Mouse (Mus musculus) midbrain, embryonic 16.5 days (tissue): ENCODE results near the gene Pla2g6. TPM values are rescaled to one million over a fixed set of nuclear protein-coding genes. Genes with fewer than 3 reads are reported as not detected.
A peak's percentile ranks its signal among the peaks of the same experiment; 100 is the strongest.

ENCODE experiments used
- ATAC-seq: fragments of 200-750 bp; cut with Nextera tagmentation; 2 replicates; pipeline ENCODE4 v1.8.0; 2017; ENCODE audit warnings: moderate TSS enrichment
- H3K27ac ChIP-seq: fragments of 300-500 bp; sonication (generic); 2 replicates; pipeline ENCODE4 v1.5.1; 2014; ENCODE audit warnings: mild to moderate bottlenecking, low read length, mixed read lengths
- H3K27me3 ChIP-seq: fragments of 300-500 bp; sonication (generic); 2 replicates; pipeline ENCODE4 v1.6.1; 2014; ENCODE audit warnings: low read depth, low read length, mixed read lengths; ENCODE audit not compliant: control insufficient read depth, insufficient read depth
- H3K36me3 ChIP-seq: fragments of 300-500 bp; sonication (generic); 2 replicates; pipeline ENCODE4 v1.6.1; 2014; ENCODE audit warnings: mild to moderate bottlenecking, low read length, moderate library complexity, mixed read lengths; ENCODE audit not compliant: control insufficient read depth, insufficient read depth
- H3K4me1 ChIP-seq: fragments of 300-500 bp; sonication (generic); 2 replicates; pipeline ENCODE4 v1.6.1; 2014; ENCODE audit warnings: mild to moderate bottlenecking, low read length, mixed read lengths; ENCODE audit not compliant: control insufficient read depth, insufficient read depth
- H3K4me2 ChIP-seq: fragments of 300-500 bp; sonication (generic); 2 replicates; pipeline ENCODE4 v1.6.1; 2014; ENCODE audit warnings: mild to moderate bottlenecking, low read length, mixed read lengths
- H3K4me3 ChIP-seq: fragments of 300-500 bp; sonication (generic); 2 replicates; pipeline ENCODE4 v1.5.1; 2014; ENCODE audit warnings: low read depth, mild to moderate bottlenecking, low read length, moderate library complexity, mixed read lengths
- H3K9ac ChIP-seq: fragments of 300-500 bp; sonication (generic); 2 replicates; pipeline ENCODE4 v1.6.1; 2014; ENCODE audit warnings: low read depth, low read length, mixed read lengths
- H3K9me3 ChIP-seq: fragments of 300-500 bp; sonication (generic); replicated peaks from 2 replicates; pipeline ENCODE4 v1.6.1; 2014; ENCODE audit warnings: mild to moderate bottlenecking, low read length, mixed read lengths; ENCODE audit not compliant: control insufficient read depth, poor library complexity, severe bottlenecking
- WGBS: fragments of 180-500 bp; shearing (Covaris S2); extraction: QIAGEN DNeasy Blood & Tissue Kit; methylation state at CpG from one replicate; pipeline ENCODE4 v1.1.7; 2014; 5-methylcytosine and 5-hydroxymethylcytosine counted together
- polyA plus RNA-seq: library from polyadenylated mRNA; unstranded; fragments of >200 nt; fragmentation: Nextera tagmentation; extraction: Ambion mirVana; gene quantifications from 2 replicates; pipeline ENCODE4 v1.2.1, GENCODE M21; 2015

Pla2g6 gene
- polyA plus RNA-seq, 1 experiment from 2014 or later: 29.8 TPM

DNA sequence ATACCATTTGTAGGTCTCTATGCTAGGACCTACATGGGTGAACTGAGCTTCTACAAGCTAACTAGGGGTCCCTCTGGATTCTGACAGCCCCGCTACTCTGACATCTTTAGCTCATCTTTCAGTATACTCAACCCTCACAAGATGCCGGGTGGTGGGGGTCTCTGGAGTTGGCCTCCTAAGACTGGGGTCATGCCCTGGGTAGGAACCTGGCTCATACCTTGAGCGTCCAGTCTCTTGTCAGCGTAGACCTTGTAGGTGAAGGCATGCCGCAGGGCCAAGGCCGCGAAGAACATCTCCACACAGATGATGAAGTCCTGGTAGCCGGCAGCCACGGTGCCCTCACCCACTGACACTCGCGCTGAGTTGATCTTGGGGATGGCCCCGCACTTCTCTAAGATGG lies 36.9 kb upstream of the Pla2g6 start:
- Histone ChIP-seq H3K4me2 (no peak overlapping the region), H3K9ac (no peak overlapping the region), H3K27ac (no peak overlapping the region), H3K4me3 (no peak overlapping the region), H3K4me1 (no peaks in the 10 kb centered on the region), H3K36me3 (peaks cover 45% of the 10 kb centered on the region), H3K9me3 (no peaks in the 10 kb centered on the region), H3K27me3 (no peaks in the 10 kb centered on the region)
- no peak for ATAC-seq
- 95% methylated on average over 12 of the region's 12 CpGs for WGBS

- H3K27me3 ChIP-seq: no peaks in the 10 kb centered on the region
- H3K4me3 ChIP-seq: no peak overlapping the region
- no peaks in the 10 kb centered on the region for H3K9me3 ChIP-seq
- H3K4me1 ChIP-seq: no peaks in the 10 kb centered on the region
- peaks cover 36% of the 10 kb centered on the region for H3K36me3 ChIP-seq
- 64% methylated on average over 6 of the region's 6 CpGs for WGBS
- no peak overlapping the region for H3K4me2 ChIP-seq
- no peak overlapping the region for H3K27ac ChIP-seq
- ATAC-seq: no peak
- no peak overlapping the region for H3K9ac ChIP-seq
These were observed 35.9 kb upstream of the Pla2g6 start for GRCm38 (mm10) chr15:79364120-79364519.

GRCm38 (mm10) chr15:79361023-79361422 lies 32.8 kb upstream of the Pla2g6 start:
- no peak overlapping the region for H3K27ac ChIP-seq
- peaks cover 11% of the 10 kb centered on the region; the same call in 1 of the 2 replicates for H3K4me1 ChIP-seq
- H3K9ac ChIP-seq: no peak overlapping the region
- H3K9me3 ChIP-seq: no peaks in the 10 kb centered on the region
- peaks cover 23% of the 10 kb centered on the region for H3K36me3 ChIP-seq
- no peak overlapping the region for H3K4me3 ChIP-seq
- H3K27me3 ChIP-seq: peaks cover 7% of the 10 kb centered on the region
- no peak overlapping the region for H3K4me2 ChIP-seq
- 70% methylated on average over 4 of the region's 4 CpGs for WGBS
- ATAC-seq: no peak

- no peak overlapping the region for H3K27ac ChIP-seq
- peaks cover 23% of the 10 kb centered on the region for H3K36me3 ChIP-seq
- no peak overlapping the region for H3K9ac ChIP-seq
- no peak overlapping the region for H3K4me3 ChIP-seq
- no peaks in the 10 kb centered on the region for H3K9me3 ChIP-seq
- H3K4me1 ChIP-seq: peaks cover 11% of the 10 kb centered on the region; the same call in 1 of the 2 replicates
- ATAC-seq: no peak
- WGBS: 70% methylated on average over 7 of the region's 7 CpGs
- no peak overlapping the region for H3K4me2 ChIP-seq
- H3K27me3 ChIP-seq: peaks cover 12% of the 10 kb centered on the region
These were observed 32.2 kb upstream of the Pla2g6 start for GRCm38 (mm10) chr15:79360371-79360770.

DNA sequence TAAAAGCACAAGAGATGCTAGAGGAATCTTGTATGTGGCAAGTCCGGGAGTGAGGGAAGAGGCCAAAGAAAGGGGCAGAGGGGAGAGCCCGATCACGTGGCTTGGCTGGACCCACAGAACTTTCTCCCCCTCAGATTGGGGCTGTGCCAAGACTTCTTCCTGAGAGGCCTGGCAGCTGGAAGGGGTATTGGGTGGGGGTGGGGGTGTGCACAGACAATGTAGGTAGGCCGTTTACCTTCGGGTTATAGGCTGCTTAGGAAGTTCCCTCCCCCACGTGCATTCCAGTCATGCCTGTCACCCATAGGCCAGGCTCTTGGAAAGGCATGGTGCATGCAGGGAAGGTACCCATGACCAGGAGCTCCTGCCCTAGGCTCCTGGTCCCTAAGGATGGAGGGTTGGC lies 31.8 kb upstream of the Pla2g6 start:
- ATAC-seq: no peak
- Histone ChIP-seq H3K9me3 (no peaks in the 10 kb centered on the region), H3K4me1 (peaks cover 11% of the 10 kb centered on the region; the same call in 1 of the 2 replicates), H3K4me2 (no peak overlapping the region), H3K9ac (no peak overlapping the region), H3K36me3 (peaks cover 20% of the 10 kb centered on the region), H3K4me3 (no peak overlapping the region), H3K27me3 (peaks cover 12% of the 10 kb centered on the region), H3K27ac (no peak overlapping the region)
- WGBS: 48% methylated on average over 6 of the region's 6 CpGs

- peaks cover 12% of the 10 kb centered on the region for H3K27me3 ChIP-seq
- WGBS: 30% methylated on average over 12 of the region's 12 CpGs
- peaks cover 11% of the 10 kb centered on the region; the same call in 1 of the 2 replicates for H3K4me1 ChIP-seq
- H3K27ac ChIP-seq: no peak overlapping the region
- no peak for ATAC-seq
- H3K36me3 ChIP-seq: peaks cover 8% of the 10 kb centered on the region
- H3K9me3 ChIP-seq: no peaks in the 10 kb centered on the region
- H3K9ac ChIP-seq: no peak overlapping the region
- H3K4me3 ChIP-seq: peak overlapping the region; percentile 49
- H3K4me2 ChIP-seq: peak overlapping the region; percentile 99
These were observed 29.9 kb upstream of the Pla2g6 start for GRCm38 (mm10) chr15:79357974-79358690.

GRCm38 (mm10) chr15:79357036-79357911 lies 29.1 kb upstream of the Pla2g6 start:
- WGBS: under 1% methylated on average over 67 of the region's 77 CpGs
- Histone ChIP-seq H3K4me2 (peak overlapping the region; percentile 99), H3K27ac (no peak overlapping the region), H3K4me3 (peak overlapping the region; percentile 49), H3K36me3 (peaks cover 4% of the 10 kb centered on the region), H3K27me3 (peaks cover 12% of the 10 kb centered on the region), H3K9ac (peak overlapping the region; percentile 63), H3K9me3 (no peaks in the 10 kb centered on the region), H3K4me1 (peaks cover 11% of the 10 kb centered on the region; the same call in 1 of the 2 replicates)
- ATAC-seq: peak; percentile 67

DNA sequence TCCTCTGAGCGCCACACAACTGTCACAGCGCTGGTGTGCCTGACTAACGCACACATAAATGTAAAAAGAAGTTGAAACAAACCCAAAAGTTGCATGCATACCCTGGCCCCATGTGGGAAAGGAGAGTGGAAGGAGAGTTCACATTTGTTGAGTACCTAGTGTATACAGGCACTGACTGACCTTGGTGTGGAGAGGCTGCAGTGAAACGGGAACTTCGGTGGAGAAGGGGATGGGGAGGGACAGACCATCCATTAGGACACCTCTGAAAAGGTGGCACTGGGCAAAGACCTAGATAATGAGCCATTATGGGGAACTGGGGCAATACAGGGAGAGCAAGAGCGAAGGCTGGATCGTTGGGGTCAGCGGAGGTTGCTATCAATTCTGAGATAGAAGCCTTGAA lies 28.3 kb upstream of the Pla2g6 start:
- Histone ChIP-seq H3K27me3 (peaks cover 12% of the 10 kb centered on the region), H3K9ac (no peak overlapping the region), H3K36me3 (no peaks in the 10 kb centered on the region), H3K4me3 (peak overlapping the region; percentile 49; the same call in 1 of the 2 replicates), H3K9me3 (no peaks in the 10 kb centered on the region), H3K4me2 (peak overlapping the region; percentile 99), H3K27ac (no peak overlapping the region), H3K4me1 (peaks cover 11% of the 10 kb centered on the region; the same call in 1 of the 2 replicates)
- 82% methylated on average over 8 of the region's 8 CpGs for WGBS
- no peak for ATAC-seq

GRCm38 (mm10) chr15:79354619-79355018 lies 26.4 kb upstream of the Pla2g6 start:
- Histone ChIP-seq H3K4me1 (peaks cover 11% of the 10 kb centered on the region; the same call in 1 of the 2 replicates), H3K36me3 (no peaks in the 10 kb centered on the region), H3K4me2 (no peak overlapping the region), H3K27ac (no peak overlapping the region), H3K9me3 (no peaks in the 10 kb centered on the region), H3K9ac (no peak overlapping the region), H3K27me3 (peaks cover 12% of the 10 kb centered on the region), H3K4me3 (no peak overlapping the region)
- ATAC-seq: no peak
- WGBS: 80% methylated on average over 4 of the region's 4 CpGs
